Mouse (Mus musculus) stomach, postnatal 0 days (tissue): ENCODE data around the gene Gm49392. TPM values are rescaled to one million over a fixed set of nuclear protein-coding genes. Genes with fewer than 3 reads are reported as not detected.
A peak's percentile ranks its signal among the peaks of the same experiment; 100 is the strongest.
"Not testable (repeated sequence)": the region's sequence is repeated elsewhere in the genome, so short reads cannot be mapped to it uniquely, and the experiment has no call there.

ENCODE experiments used
- ATAC-seq: fragments of 200-750 bp; cut with Nextera tagmentation; 2 replicates; pipeline ENCODE4 v1.8.0; 2017; ENCODE audit not compliant: low FRiP score, low TSS enrichment
- DNase-seq: peaks from one replicate; pipeline ENCODE4 v3.0.0-alpha.2; 2016; ENCODE audit warnings: low spot score
- H3K27ac ChIP-seq: fragments of 300-500 bp; sonication (generic); replicated peaks from 2 replicates; pipeline ENCODE4 v1.5.1; 2014; ENCODE audit warnings: mild to moderate bottlenecking, control low read depth
- H3K27me3 ChIP-seq: fragments of 300-500 bp; sonication (generic); 2 replicates; pipeline ENCODE4 v1.6.1; 2014; ENCODE audit warnings: low read length; ENCODE audit not compliant: control insufficient read depth, insufficient read depth
- H3K36me3 ChIP-seq: fragments of 300-500 bp; sonication (generic); 2 replicates; pipeline ENCODE4 v1.6.1; 2014; ENCODE audit warnings: low read length, mixed read lengths; ENCODE audit not compliant: control insufficient read depth, insufficient read depth
- H3K4me1 ChIP-seq: fragments of 300-500 bp; sonication (generic); replicated peaks from 2 replicates; pipeline ENCODE4 v1.6.1; 2014; ENCODE audit warnings: antibody characterized with exemption; ENCODE audit not compliant: control insufficient read depth, insufficient read depth
- H3K4me2 ChIP-seq: fragments of 300-500 bp; sonication (generic); replicated peaks from 2 replicates; pipeline ENCODE4 v1.6.1; 2014; ENCODE audit warnings: low read depth, mild to moderate bottlenecking, control low read depth, moderate library complexity
- H3K4me3 ChIP-seq: fragments of 300-500 bp; sonication (generic); 2 replicates; pipeline ENCODE4 v1.5.1; 2014; ENCODE audit warnings: low read depth, low read length, control low read depth
- H3K9ac ChIP-seq: fragments of 300-500 bp; sonication (generic); 2 replicates; pipeline ENCODE4 v1.6.1; 2014; ENCODE audit warnings: mild to moderate bottlenecking, low read length, control low read depth, mixed read lengths
- H3K9me3 ChIP-seq: fragments of 300-500 bp; sonication (generic); 2 replicates; pipeline ENCODE4 v1.6.1; 2016; ENCODE audit warnings: low read length; ENCODE audit not compliant: control insufficient read depth
- CTCF ChIP-seq: IDR thresholded peaks from 2 replicates; pipeline ENCODE4 v1.5.1; 2016; ENCODE audit warnings: antibody characterized with exemption, low read depth, mild to moderate bottlenecking, moderate library complexity
- EP300 ChIP-seq: optimal IDR thresholded peaks from 2 replicates; pipeline ENCODE3; 2016; ENCODE audit warnings: antibody characterized with exemption
- WGBS: fragments of 180-500 bp; shearing (Covaris S2); extraction: QIAGEN DNeasy Blood & Tissue Kit; methylation state at CpG from one replicate; pipeline ENCODE4 v1.1.7; 2014; 5-methylcytosine and 5-hydroxymethylcytosine counted together
- polyA plus RNA-seq: library from polyadenylated mRNA; unstranded; fragments of >200 nt; fragmentation: Nextera tagmentation; extraction: Ambion mirVana; gene quantifications from 2 replicates; pipeline ENCODE4 v1.2.1, GENCODE M21; 2015

Gm49392 gene
- 0.15 TPM in 1 of 2 replicates, not detected in the other for polyA plus RNA-seq

- DNase-seq, H3K4me2 ChIP-seq, H3K4me1 ChIP-seq, H3K36me3 ChIP-seq, H3K27me3 ChIP-seq, H3K4me3 ChIP-seq, H3K9me3 ChIP-seq, H3K9ac ChIP-seq, H3K27ac ChIP-seq, ATAC-seq: not testable (repeated sequence)
- 97% methylated on average over 6 of the region's 8 CpGs for WGBS
These were observed at the start of gene Gm49392 for GRCm38 (mm10) chr13:60896794-60897193. Gene Gm49392, minus strand, starts transcription at chr13:60896894.

- not testable (repeated sequence) for H3K4me3 ChIP-seq, H3K4me2 ChIP-seq, H3K9me3 ChIP-seq, H3K27ac ChIP-seq, H3K4me1 ChIP-seq, H3K27me3 ChIP-seq, ATAC-seq, H3K36me3 ChIP-seq, DNase-seq, H3K9ac ChIP-seq
- WGBS, result 67% methylated on average over 3 of the region's 3 CpGs
These were observed 45.2 kb upstream of the Gm49392 start, which contains the start of gene Tpbpa for GRCm38 (mm10) chr13:60941884-60942283. Gene Tpbpa, minus strand, starts transcription at chr13:60941984.

GRCm38 (mm10) chr13:60936500-60936901 is 39.8 kb upstream of the Gm49392 start, which contains the start of the genes Gm49391 and Ctla2a:
Gene Gm49391, minus strand, starts transcription at chr13:60936571.
Gene Ctla2a, minus strand, starts transcription at chr13:60936625.
- no peak for DNase-seq
- Histone ChIP-seq H3K9me3 (no peaks in the 10 kb centered on the region), H3K4me1 (no peaks in the 10 kb centered on the region), H3K4me3 (no peak within 1 kb of the TSS), H3K27me3 (no peaks in the 10 kb centered on the region), H3K9ac (no peak within 1 kb of the TSS), H3K4me2 (no peak within 1 kb of the TSS), H3K27ac (no peak within 1 kb of the TSS; the same call in 1 of the 2 replicates), H3K36me3 (no peaks in the 10 kb centered on the region)
- TF ChIP-seq CTCF (no peak), EP300 (no peak)
- 56% methylated on average over 5 of the region's 5 CpGs for WGBS
- no peak; the same call in 1 of the 2 replicates for ATAC-seq

GRCm38 (mm10) chr13:60935490-60935889 is 38.8 kb upstream of the Gm49392 start, which contains the start of gene Gm49393:
Gene Gm49393, minus strand, starts transcription at chr13:60935590.
- not testable (repeated sequence) for H3K4me2 ChIP-seq, H3K4me1 ChIP-seq, H3K9me3 ChIP-seq, H3K9ac ChIP-seq, H3K36me3 ChIP-seq, H3K4me3 ChIP-seq, H3K27me3 ChIP-seq, H3K27ac ChIP-seq, ATAC-seq, DNase-seq
- 52% methylated on average over 2 of the region's 2 CpGs for WGBS

GRCm38 (mm10) chr13:60904780-60905179 is 8.1 kb upstream of the Gm49392 start, which contains the start of gene Tpbpb:
Gene Tpbpb, minus strand, starts transcription at chr13:60904880.
- not testable (repeated sequence) for H3K36me3 ChIP-seq, H3K27me3 ChIP-seq, H3K4me1 ChIP-seq, H3K27ac ChIP-seq, H3K9me3 ChIP-seq, H3K9ac ChIP-seq, DNase-seq, H3K4me3 ChIP-seq, ATAC-seq, H3K4me2 ChIP-seq
- WGBS, result 73% methylated on average over 2 of the region's 2 CpGs

GRCm38 (mm10) chr13:60897328-60897727 is 634 bp upstream of the Gm49392 start, which contains the start of gene Ctla2b:
Gene Ctla2b, minus strand, starts transcription at chr13:60897447.
- DNase-seq, result no peak
- Histone ChIP-seq H3K4me2 (no peak within 1 kb of the TSS), H3K27ac (no peak within 1 kb of the TSS), H3K27me3 (no peaks in the 10 kb centered on the region), H3K4me1 (no peaks in the 10 kb centered on the region), H3K36me3 (no peaks in the 10 kb centered on the region), H3K9ac (no peak within 1 kb of the TSS), H3K4me3 (no peak within 1 kb of the TSS), H3K9me3 (no peaks in the 10 kb centered on the region)
- WGBS, result 41% methylated on average over 3 of the region's 3 CpGs
- no peak for TF ChIP-seq EP300
- TF ChIP-seq CTCF, result no peak
- peak; percentile 57; the same call in 1 of the 2 replicates for ATAC-seq
